Mouse (Mus musculus) CD8-positive naive resting alpha-beta T cell, adult 2 months (primary cell): Measurements from ENCODE around the gene Rita1.

Source experiments
- DNase-seq, 2 experiments: peaks; one replicate each; pipeline ENCODE4 v3.0.0; 2022; ENCODE audit warnings: low read depth in 2 of 2, low spot score in 2 of 2

Rita1 gene

DNA sequence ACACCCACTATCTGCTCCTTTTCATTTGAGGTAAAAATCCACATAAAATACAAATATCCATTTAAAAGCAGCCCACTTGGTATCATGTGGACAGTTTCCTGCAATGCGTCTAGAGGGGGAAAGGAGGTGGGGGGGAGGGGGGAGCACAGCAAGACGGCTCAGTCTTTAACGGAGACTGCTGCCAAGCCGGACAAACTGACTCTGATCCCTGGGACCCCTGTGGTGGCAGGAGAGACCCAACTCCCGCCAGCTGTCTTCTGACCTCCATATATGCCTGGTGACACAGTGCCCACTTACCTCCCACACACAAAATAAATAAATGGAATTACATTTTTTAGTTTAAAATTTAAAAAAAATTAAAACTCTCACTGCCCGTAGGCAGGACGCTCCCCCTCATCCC is 8.9 kb downstream of the Rita1 start:
- no peak for DNase-seq

DNA sequence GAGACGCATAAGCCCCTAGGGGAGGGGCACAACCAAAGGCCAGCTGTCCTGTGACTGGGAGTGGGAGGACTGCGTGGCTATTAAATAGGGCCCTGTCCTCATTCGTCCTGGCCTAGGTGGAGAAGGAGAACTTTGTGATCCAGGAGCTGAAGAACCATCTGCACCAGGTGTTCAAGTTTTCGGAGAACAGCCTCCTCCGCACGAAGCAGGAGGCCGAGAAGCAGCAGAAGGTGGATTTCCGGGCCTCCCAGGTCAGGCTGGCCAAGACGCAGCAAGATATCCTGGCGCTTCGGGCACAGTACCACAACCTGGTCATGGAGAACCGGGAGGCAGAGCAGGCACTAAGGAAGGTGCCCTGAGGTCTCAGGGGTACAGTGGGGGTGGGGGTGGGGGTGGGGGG is 10.2 kb downstream of the Rita1 start:
- DNase-seq = no peak

DNA sequence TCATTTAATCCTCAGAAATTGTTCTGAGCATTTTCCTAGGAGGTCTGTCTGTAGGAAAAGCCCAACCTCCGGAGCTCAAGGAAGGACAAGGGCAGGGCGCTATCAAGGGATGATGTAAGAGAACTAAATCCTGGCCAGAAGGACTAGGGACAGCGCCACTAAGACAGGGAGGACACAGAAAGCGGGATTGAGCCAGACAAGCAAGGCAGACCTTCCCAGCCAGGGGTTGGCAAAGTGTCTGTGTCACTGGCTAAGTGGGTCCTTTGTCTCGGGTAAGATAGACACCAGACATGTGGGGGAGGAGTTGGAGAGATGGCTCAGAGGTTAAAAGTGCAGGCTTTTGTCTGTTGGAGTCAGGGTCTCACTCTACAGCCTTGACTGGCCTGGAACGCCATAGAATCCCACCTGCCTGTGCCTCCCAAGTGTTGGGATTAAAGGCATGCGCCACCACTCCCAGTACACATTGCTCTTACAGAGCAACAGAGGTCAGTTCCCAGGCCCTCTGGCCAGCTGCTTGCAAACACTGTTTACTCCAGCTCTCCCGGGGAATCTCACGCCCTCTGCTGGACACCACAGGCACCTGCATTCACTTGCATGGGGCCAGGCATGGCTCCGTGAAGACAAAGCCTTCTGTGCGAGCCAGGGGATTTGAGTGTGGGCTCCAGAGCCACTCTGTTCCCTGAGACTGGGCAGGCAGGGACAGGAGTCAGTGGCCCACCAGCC is 11.3 kb downstream of the Rita1 start:
- DNase-seq = no peak

DNA sequence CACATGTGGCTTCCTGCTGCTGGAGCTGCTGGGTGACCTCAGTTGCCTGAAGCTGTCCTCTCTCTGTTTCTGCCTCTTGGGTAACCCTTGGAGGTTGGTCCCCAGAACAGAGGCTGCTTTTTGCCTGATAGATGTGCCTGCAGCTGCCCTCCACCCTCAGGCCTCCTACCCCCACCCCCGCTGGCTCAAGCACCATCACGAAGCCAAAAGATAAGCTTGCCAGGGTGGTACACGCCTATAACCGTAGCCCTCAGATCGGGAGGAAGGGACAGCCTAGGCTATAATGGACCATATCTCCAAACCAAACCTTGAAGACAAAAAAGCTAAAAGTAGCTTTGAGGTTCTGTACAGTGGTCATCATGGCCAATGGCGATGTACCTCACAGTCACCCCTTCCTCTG is 12.8 kb downstream of the Rita1 start:
- no peak for DNase-seq

DNA sequence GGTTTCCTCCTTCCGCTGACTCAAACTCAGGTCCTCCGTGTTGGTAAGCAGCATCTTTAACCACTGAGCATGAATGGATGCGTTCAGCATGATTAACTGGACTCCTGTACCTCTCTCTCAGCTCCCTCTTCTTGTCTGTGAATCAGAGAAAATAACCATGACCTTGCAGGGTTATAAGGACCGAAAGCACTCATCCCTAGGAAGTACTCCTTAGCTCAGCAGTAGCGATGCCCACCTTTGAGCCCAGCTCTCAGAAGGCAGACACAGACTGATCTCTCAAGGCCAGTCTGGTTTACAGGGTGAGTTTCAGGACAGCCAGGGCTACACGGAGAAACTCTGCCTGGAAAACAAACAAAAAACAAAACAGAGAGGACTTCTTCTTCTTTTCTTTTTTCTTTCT is 17.9 kb downstream of the Rita1 start:
- no peak for DNase-seq

DNA sequence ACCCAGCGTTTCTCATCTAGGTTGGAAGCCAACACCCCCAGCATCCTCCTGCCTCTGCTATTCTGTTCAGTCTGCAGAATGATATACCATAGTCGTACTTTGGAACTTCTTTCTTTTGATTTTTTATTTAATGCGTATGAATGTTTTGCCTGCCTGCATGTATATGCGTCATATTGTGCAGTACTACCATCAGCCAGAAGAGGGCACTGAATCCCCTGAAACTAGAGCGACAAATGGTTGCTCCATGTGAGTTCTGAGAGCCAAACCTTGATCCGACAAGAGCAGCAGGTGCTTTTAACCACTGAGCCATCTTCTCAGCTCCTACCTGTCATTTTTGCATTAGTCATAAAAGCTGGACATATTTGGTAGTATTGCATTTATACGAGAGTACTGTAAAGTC is 20.2 kb downstream of the Rita1 start:
- DNase-seq = peak; percentile 32 to 51

DNA sequence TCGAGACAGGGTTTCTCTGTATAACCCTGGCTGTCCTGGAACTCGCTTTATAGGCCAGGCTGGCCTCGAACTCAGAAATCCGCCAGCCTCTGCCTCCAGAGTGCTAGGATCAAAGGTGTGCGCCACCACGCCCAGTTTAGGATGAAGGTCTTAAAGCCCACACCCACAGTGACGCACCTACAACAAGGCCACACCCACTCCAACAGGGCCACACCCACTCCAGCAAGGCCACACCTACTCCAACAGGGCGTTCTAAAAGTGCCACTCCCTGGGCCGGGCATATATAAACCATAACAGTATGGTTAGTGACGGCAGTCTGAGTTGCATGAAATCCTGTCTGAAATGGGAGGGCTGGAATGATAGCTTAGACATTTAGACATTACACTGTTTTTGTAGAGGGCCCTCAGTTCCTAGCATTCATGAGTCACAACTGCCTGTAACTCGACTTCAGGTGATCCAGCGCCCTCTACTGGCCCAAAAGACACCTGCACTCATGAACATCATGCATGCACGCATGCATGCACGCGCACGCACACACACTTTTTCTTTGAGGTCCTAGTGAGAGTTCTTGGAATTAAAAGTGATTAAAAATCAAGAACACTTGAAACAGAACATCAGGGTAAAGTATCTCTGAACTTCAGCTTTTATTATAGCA is 21.9 kb downstream of the Rita1 start:
- peak; percentile 58 to 64 for DNase-seq

DNA sequence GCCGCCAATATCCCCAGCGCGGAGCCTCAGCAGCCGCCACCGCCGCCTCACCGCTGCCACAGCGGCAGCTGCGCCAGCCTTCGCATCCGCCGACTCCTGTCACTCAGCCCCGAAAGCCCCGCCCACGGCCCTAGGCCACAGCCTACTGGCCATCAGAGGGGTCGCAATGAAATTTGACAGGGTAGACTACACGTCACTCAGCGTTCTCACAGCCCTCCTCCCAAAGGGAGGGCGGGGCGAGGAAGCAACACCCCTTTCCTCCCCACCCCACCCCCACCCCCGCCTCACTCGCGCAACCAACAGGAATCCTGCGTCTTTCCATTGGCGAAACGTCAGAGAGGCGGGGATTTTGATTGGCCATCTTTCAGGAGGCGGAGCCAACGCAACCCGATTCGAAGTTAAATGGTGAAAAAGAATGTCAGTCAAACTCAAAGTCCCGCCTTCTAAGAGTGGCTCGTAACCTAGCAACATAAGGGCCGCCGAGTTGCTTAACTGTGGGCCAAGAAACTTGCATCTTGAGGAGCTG is 23.8 kb downstream of the Rita1 start, which contains the start of the genes Tpcn1 and Iqcd:
Tpcn1 (minus strand) TSS at position 105 of the 526 bp plus-strand sequence.
Iqcd (plus strand) TSS at position 448 of the 526 bp plus-strand sequence.
- peak; percentile 98 for DNase-seq

DNA sequence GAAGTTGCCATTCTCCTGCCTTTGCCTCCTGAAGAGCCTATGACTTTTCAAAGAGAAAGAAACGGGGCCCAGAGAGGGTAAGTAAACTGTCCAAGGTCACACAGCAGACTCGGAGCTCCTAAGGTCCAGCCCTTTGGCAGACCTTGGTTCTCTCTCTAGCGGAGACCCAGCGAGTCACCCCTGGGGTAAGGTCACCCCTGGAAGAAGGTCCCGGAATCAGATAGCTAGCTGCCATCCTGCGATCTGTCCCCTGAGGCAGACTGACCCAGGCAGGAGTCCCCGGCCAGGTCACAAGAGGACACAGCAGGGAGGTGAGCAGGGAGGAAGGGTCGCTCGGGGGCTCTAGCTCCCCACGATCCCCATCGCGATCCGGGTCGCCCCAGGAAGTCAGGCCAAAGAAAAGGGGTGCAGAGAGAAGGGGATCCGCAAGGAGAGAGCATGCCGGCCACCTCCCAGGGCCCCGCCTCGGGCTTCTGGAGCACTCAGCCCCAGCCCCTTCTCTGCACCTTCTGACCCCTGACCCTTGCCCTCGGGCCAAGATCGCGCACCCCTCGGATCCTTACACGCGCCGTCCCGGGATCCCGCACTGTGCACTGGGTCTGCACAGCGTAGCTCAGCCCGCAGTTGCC is 24.3 kb downstream of the Rita1 start:
- no peak for DNase-seq

DNA sequence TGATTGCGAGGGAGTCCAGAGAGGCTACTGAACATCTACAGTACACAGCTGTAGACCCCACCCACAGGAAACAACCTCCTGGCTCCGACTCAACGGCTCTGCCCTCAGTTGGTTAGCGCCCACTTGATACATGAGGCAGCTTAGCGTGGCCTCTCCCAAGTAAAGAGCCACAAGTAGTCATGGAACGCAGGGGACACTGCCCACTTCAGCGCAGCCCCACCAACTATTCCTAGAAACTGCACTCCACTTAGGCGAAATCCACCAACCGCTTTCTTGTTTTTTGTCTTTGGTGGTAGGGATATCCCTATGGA is 24.8 kb downstream of the Rita1 start:
- peak in 1 of 2 experiments; percentile 32 for DNase-seq

DNA sequence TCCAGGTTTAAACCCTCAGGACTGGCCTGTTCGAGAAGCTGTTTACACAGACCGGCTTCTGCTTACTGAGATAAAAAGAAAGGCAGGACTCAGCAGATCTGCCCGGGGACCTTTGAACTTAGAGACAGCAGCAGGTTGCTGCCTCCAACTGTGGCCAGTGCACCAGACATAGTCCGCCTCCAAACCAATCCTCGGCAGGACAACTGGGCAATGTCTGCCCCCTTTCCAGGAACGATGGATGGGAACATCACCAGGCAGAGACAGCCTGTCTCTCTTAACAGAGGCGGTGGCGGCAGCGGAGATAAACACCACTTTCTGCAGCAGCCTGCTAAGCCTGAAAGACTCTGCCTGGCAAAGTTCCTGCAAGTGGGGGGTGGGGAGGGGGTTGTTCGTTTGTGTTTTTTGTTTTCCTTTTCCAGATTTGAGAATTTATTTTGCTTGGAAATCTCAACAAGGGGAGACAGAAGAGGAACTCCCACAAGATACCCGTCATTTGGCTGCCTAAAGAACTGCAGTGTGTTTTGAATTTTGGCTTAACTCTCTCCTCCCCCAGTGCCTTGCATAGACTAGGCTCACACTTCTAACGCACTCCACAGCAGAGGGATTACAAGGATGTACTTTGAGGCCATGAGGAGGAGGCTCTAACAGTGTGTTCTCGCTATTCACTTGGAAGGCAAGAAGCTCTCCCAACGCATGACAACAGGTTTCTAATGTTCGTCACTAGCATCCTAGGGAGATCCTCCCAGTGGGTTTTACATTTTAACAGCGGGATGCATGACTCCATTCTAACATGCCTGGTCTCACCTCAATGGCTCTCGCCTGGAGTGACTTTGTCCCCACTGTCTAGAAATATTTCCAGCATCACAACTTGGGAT is 25.4 kb downstream of the Rita1 start:
- no peak for DNase-seq

DNA sequence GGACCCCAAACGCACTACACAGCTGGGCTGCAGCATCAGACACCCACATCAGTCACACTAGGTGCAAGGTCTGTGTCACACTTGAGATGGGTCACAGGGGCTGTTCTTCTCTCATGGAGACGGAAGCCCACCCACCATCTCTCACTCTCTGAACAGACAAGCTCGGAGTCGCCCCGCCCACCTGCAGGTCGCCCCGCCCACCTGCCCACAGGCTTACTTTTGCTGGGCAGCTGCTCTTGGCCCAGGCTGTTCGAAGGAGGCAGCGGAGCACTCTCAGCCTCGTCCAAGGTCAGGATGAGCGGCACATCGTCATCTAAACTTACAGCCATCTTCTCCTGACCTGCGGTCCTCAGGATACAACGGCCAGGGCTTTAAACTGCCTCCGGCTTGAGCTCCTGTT is 27.4 kb downstream of the Rita1 start:
- DNase-seq = no peak

DNA sequence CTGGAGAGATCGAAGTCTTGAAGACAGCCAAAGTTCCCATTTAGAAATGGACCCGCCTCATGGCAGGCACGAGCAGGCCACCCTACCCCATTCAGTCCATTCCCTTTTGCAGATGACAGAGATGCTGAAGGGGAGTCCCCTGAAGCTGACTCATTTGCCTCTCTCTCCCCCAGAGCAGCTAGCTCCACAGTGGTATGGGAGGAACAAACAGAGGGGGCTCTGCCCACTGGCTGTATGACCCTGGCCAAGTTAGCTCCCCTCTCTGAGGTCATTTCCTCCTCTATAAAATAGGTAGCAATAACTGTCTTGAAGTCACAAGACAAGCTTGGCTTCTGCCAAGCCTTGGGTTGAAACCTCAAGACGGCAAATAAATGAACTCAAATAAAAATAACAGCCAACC is 28.9 kb downstream of the Rita1 start:
- no peak for DNase-seq

DNA sequence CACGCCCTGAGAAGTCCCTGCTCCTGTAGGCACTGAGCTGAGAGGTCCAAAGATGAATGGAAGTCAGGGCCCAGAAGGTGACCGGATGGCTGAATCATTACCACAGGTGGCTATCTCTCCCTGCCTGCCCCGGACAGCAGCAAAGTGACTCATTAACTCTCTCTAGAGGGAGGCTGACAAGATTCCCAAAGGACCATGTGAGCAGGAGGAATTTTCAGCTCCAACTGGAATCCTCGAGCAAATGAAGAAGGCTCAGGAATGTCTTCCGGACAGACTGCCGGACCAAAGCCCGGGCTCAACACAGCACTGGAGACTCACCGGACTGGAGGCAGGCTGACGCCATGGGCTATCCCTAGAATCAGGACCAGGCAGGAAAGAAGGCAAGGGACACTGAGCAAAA is 30.4 kb downstream of the Rita1 start:
- no peak for DNase-seq

DNA sequence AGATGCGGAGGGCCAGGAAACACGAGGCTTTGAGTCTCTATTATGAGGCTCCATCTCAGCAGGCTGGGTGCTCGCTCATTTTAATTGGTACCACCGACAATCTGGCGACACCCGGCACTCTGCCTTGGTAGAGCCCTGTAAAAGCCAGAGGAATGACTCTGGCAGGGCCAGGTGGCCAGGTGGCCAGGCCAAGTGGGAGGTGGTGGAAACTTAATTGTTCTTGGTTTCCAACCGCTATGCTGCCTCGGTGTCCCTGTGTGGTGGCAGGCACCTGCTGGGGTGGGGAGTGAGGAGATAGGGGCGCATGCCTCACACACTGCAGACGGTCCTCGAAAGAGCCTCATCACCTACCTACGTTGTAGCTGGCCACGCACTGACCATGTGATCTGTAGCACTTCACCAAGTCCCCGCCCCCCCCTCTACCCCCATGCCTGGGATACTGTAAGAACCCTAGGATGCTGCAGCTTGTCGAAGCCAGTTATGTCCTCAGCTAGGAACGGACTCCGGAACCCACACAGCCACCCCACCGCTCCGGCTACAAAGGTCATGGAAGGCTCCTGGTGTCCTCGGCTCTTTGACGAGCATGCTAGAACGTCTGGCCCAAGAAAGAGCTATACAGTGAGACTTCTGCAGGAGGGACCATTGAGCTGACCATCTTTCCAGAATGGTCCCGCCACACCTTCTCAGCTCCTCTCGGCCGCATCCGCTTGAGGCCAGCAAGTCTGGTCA is 32.3 kb downstream of the Rita1 start:
- DNase-seq = no peak

DNA sequence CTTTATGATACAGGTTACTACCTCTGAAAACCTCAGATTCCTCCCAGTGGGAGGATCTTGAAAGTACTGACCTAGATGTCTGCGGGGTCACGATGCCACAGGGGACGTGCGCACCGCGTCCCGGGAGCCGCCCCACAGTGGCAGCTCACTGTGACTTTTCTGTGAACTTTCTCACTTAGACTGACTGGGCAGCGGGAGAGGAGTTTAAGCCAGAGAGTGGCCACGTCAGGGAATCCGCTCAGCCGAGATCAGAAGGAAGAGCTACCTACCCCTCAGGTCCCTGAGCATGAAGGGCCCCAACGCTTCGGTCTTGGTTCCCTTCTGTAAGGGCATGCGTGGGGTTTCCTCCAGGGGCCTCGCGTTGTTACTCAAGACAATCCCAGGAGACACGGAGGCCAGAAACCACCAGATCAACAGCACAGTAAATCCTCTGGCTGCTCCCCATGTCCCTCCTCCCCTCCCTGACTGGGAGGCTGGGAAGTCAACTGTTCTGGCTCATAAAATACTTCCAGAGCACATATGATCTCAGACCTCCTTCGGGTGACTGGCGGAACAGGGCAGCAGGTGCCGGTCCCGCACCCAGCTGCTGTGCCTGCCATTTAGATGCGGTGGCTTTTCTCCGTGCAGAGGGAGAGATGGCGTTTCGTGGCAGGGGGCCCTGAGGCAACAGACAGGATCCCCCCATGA is 33.0 kb downstream of the Rita1 start:
- DNase-seq = peak; percentile 22 to 27

DNA sequence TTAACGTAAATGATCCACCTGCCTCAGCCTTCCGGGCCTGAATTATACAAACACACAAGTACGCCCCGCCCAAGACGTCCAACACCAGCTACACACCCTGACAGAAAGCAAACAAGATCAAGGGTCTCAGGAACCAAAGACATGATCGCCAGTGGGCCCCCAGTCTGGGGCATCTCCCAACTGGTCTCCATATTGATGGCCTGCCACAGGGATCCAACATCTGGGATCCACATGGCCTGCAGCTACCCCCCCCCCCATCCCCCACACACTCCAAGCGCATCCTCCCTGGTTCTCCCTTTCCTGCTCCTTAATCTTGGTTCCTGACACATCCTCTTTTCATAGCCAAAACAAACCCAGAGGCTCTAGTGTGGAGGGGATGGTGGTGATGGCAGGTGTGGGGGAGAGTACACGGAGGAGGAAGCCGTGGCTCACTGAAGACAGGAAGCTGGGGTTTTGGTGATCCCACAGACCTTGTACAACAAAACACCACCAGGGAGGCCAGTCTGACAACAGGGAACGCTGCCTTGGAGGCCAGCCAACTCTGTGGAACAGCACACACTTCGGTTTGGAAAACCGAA is 33.8 kb downstream of the Rita1 start:
- peak; percentile 73 to 79 for DNase-seq

DNA sequence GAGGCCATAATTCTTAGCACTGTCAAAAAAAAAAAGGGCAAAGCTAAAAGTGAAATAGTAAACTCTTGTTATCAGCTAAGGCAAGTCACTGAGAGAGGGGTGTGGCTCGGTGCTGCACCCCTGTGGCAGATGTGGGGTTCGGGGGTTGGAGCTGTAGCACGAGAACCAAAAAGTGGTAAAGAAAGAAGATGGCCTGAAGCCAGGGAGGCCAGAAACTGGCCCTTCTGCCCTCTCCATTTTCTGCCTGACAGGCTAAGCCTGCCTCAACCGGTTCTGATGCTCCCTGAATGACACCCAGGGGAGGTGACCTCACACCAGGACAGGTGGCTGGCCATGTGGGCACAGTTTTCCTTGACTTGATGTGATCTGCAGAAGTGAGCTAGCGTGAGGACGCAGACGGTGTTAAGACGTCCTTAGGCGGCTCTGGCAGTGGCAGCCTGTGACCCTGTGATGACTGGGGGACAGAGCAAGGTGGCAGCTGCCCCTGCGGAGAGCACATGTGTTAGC is 34.4 kb downstream of the Rita1 start:
- peak; percentile 35 to 48 for DNase-seq

DNA sequence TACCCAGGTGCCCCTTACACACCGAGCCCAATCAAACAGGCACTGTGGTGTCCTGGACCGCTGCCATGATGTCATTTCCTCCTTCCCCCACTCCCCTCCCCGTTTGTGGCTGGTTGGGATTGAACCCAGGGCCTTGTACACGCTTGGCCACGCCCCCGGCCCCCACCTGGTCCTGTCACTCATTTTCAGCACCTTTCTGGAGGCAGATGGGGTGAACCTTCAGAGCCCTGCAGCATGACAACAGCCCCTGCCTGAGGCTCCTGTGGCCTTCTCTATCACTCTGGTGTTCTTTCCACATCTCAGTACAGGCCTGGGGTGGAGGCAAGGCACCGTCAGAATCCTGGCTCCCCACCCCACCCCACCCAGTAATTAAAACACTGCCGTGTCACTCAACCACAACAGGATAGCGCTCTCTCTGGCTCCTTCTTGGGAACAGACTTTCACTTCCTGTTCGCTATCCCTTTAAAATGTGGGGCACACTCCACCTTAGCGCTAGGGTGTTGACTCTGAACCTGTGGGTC is 35.5 kb downstream of the Rita1 start:
- no peak for DNase-seq
